Mouse (Mus musculus): ENCODE measurements around the gene Ago1. TPM values are rescaled to one million over a fixed set of nuclear protein-coding genes. Genes with fewer than 3 reads are reported as not detected.

The Ago1 gene
- total and polyA plus RNA-seq, 3 experiments: 5.4 to 312 (median 15.4) TPM

DNA sequence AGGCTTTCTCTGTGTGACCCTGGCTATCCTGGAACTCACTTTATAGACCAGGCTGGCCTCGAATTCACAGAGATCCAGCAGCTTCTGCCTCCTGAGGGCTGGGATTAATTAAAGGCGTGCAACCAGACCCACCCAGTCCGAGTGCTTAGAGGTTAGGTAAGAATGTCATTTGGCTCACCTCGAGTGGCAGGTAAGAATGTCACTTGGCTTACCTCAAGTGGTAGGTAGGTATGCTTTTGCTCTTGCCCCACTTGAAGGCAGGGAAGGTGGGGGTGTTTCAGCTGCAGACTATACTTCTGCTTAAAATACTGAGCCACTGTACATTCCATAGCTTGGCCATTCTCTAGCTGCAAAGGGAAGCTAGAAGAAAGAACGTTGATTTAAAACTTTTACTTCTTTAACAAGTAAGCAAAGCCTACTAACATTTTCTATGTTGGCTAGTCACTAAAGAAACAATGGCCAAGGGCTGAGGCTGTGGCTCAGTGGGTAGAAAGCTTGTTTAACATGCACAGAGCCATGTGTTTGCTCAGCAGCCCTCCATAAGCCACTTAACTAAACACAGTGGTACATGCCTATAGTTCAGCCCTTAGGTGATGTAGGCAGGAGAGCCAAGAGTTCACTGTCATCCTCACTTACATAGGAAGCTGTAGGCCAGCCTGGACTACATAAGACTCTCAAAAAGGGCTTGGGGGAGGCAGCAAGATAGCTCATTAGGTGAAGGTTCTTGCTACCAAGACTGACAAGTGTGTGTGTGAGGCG is 44.1 kb upstream of the Ago1 start:
- TF ChIP-seq CHD1 (IDR thresholded peaks at IDR 0.05; ENCODE audit: low read depth, low read length): no peak
- no peak for TF ChIP-seq ZNF384 (IDR thresholded peaks at IDR 0.05; ENCODE audit: low read depth, low read length)
- no peak for DNase-seq (ENCODE audit: low read depth, low spot score)
- H3K4me3 ChIP-seq (ENCODE audit: control insufficient read depth in 1 of 2, insufficient read depth in 1 of 2, low read depth in 2 of 2, low read length in 2 of 2): no peak overlapping the region
- H3K79me2 ChIP-seq (ENCODE audit: control insufficient read depth, insufficient read depth, low read length, poor library complexity): no peaks in the 10 kb centered on the region
- H3K36me3 ChIP-seq (ENCODE audit: control insufficient read depth in 1 of 2, insufficient read depth in 2 of 2, low read length in 2 of 2): no peaks in the 10 kb centered on the region
- H3K27me3 ChIP-seq (ENCODE audit: control insufficient read depth in 1 of 2, insufficient read depth in 2 of 2, low read length in 2 of 2): no peaks in the 10 kb centered on the region
- H3K27ac ChIP-seq (ENCODE audit: control insufficient read depth, low read depth, low read length): no peak overlapping the region
- H3K4me1 ChIP-seq (ENCODE audit: control insufficient read depth in 1 of 2, insufficient read depth in 2 of 2, low read length in 2 of 2): no peaks in the 10 kb centered on the region; a peak in 1 of 4 replicates
- no peaks in the 10 kb centered on the region for H3K9me3 ChIP-seq (replicated peaks; ENCODE audit: insufficient read depth, low read length)
- no peak overlapping the region for H3K9ac ChIP-seq (ENCODE audit: control insufficient read depth, low read depth, low read length, poor library complexity, severe bottlenecking)

GRCm38 (mm10) chr4:126511013-126511412 is 42.6 kb upstream of the Ago1 start:
- no peak overlapping the region for H3K27ac ChIP-seq (ENCODE audit: control insufficient read depth, low read depth, low read length)
- H3K9me3 ChIP-seq (replicated peaks; ENCODE audit: insufficient read depth, low read length): no peaks in the 10 kb centered on the region
- DNase-seq (ENCODE audit: low read depth, low spot score): no peak
- H3K36me3 ChIP-seq (ENCODE audit: control insufficient read depth in 1 of 2, insufficient read depth in 2 of 2, low read length in 2 of 2): no peaks in the 10 kb centered on the region
- no peaks in the 10 kb centered on the region for H3K27me3 ChIP-seq (ENCODE audit: control insufficient read depth in 1 of 2, insufficient read depth in 2 of 2, low read length in 2 of 2)
- peaks cover 0 to 2% of the 10 kb centered on the region in 2 experiments; a peak in 1 of 4 replicates for H3K4me1 ChIP-seq (ENCODE audit: control insufficient read depth in 1 of 2, insufficient read depth in 2 of 2, low read length in 2 of 2)
- no peaks in the 10 kb centered on the region for H3K79me2 ChIP-seq (ENCODE audit: control insufficient read depth, insufficient read depth, low read length, poor library complexity)
- no peak overlapping the region for H3K9ac ChIP-seq (ENCODE audit: control insufficient read depth, low read depth, low read length, poor library complexity, severe bottlenecking)
- H3K4me3 ChIP-seq (ENCODE audit: control insufficient read depth in 1 of 2, insufficient read depth in 1 of 2, low read depth in 2 of 2, low read length in 2 of 2): no peak overlapping the region
- TF ChIP-seq MEF2A (IDR thresholded peaks at IDR 0.05; ENCODE audit: extremely low read depth, insufficient replicate concordance, low read depth, low read length, poor library complexity, severe bottlenecking) (no peak), TBP (IDR thresholded peaks at IDR 0.05; ENCODE audit: low read depth, low read length) (no peak), TAL1 (IDR thresholded peaks at IDR 0.05; ENCODE audit: low read length) (no peak), RAD21 (IDR thresholded peaks at IDR 0.05; ENCODE audit: low read depth, low read length) (no peak), NELFE (IDR thresholded peaks at IDR 0.05; ENCODE audit: low read depth, low read length) (no peak), ELF1 (IDR thresholded peaks at IDR 0.05; ENCODE audit: low read depth, low read length) (no peak), MAZ (IDR thresholded peaks at IDR 0.05; ENCODE audit: low read depth, low read length) (no peak)

DNA sequence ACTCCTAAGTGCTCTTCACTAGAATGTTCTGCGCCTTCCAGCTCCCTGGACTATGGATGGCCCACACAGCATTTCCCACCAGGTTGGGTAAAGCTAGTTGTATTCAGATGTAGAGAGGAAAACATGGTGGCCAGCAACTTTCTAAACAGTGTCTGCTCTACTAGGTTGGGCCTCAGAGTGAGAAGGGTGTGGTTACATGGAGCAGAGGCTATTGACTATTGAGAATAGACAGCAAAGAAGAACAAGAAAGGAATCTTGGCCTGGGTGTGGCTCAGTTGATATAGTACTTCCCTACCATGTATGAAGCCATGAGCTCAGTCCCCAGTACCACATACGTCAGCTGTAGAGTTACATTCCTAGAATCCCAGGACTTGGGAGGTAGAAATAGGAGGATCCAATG is 40.7 kb upstream of the Ago1 start:
- no peak overlapping the region for H3K9ac ChIP-seq (ENCODE audit: control insufficient read depth, low read depth, low read length, poor library complexity, severe bottlenecking)
- H3K4me3 ChIP-seq (ENCODE audit: control insufficient read depth in 1 of 2, insufficient read depth in 1 of 2, low read depth in 2 of 2, low read length in 2 of 2): no peak overlapping the region
- H3K79me2 ChIP-seq (ENCODE audit: control insufficient read depth, insufficient read depth, low read length, poor library complexity): no peaks in the 10 kb centered on the region
- DNase-seq (ENCODE audit: low read depth, low spot score): no peak
- TF ChIP-seq KAT2A (conservative IDR thresholded peaks at IDR 0.05; ENCODE audit: low read depth, low read length): no peak
- no peak for TF ChIP-seq HCFC1 (IDR thresholded peaks at IDR 0.05; ENCODE audit: low read depth, low read length)
- TF ChIP-seq MXI1 (IDR thresholded peaks at IDR 0.05; ENCODE audit: low read depth, low read length): no peak
- no peak for TF ChIP-seq TAL1 (IDR thresholded peaks at IDR 0.05; ENCODE audit: low read length)
- no peak for TF ChIP-seq NELFE (IDR thresholded peaks at IDR 0.05; ENCODE audit: low read depth, low read length)
- TF ChIP-seq USF2 (IDR thresholded peaks at IDR 0.05; ENCODE audit: borderline replicate concordance in 1 of 2, insufficient read depth in 1 of 2, low read depth in 1 of 2, low read length in 2 of 2): no peak
- no peak for TF ChIP-seq GABPA (IDR thresholded peaks at IDR 0.05; ENCODE audit: low read depth, low read length)
- TF ChIP-seq JUND (IDR thresholded peaks at IDR 0.05; ENCODE audit: low read depth, low read length): no peak
- TF ChIP-seq CTCF (IDR thresholded peaks at IDR 0.05 in 2 of 3, conservative IDR thresholded peaks at IDR 0.05 in 1 of 3; ENCODE audit: control insufficient read depth in 1 of 3, insufficient read depth in 1 of 3, low read depth in 2 of 3, low read length in 3 of 3, poor library complexity in 1 of 3, severe bottlenecking in 1 of 3): no peak
- TF ChIP-seq MAFK (IDR thresholded peaks at IDR 0.05; ENCODE audit: borderline replicate concordance, low read depth, low read length): no peak
- TF ChIP-seq ZNF384 (IDR thresholded peaks at IDR 0.05; ENCODE audit: low read depth, low read length): no peak
- TF ChIP-seq ZC3H11A (IDR thresholded peaks at IDR 0.05; ENCODE audit: low read depth, low read length): no peak
- TF ChIP-seq ETS1 (IDR thresholded peaks at IDR 0.05; ENCODE audit: low read depth, low read length): no peak
- no peak for TF ChIP-seq USF1 (IDR thresholded peaks at IDR 0.05; ENCODE audit: low read depth, low read length)
- TF ChIP-seq MAX (IDR thresholded peaks at IDR 0.05; ENCODE audit: low read length): no peak
- TF ChIP-seq ZMIZ1 (IDR thresholded peaks at IDR 0.05; ENCODE audit: low read depth, low read length): no peak
- TF ChIP-seq MYC (IDR thresholded peaks at IDR 0.05; ENCODE audit: low read depth, low read length): no peak
- no peak for TF ChIP-seq GATA1 (IDR thresholded peaks at IDR 0.05; ENCODE audit: low read depth, low read length)
- no peak for TF ChIP-seq RAD21 (IDR thresholded peaks at IDR 0.05; ENCODE audit: low read depth, low read length)
- TF ChIP-seq CHD1 (IDR thresholded peaks at IDR 0.05; ENCODE audit: low read depth, low read length): no peak
- no peaks in the 10 kb centered on the region for H3K36me3 ChIP-seq (ENCODE audit: control insufficient read depth in 1 of 2, insufficient read depth in 2 of 2, low read length in 2 of 2)
- no peaks in the 10 kb centered on the region for H3K27me3 ChIP-seq (ENCODE audit: control insufficient read depth in 1 of 2, insufficient read depth in 2 of 2, low read length in 2 of 2)
- no peaks in the 10 kb centered on the region for H3K9me3 ChIP-seq (replicated peaks; ENCODE audit: insufficient read depth, low read length)
- peaks cover 0 to 2% of the 10 kb centered on the region in 2 experiments; a peak in 1 of 4 replicates for H3K4me1 ChIP-seq (ENCODE audit: control insufficient read depth in 1 of 2, insufficient read depth in 2 of 2, low read length in 2 of 2)
- H3K27ac ChIP-seq (ENCODE audit: control insufficient read depth, low read depth, low read length): no peak overlapping the region
